ENCODE assay signal across 8 mouse cellular contexts in genomic region chr6:124661995-124662394, GRCm38 (mm10). TPM values are rescaled to one million over a fixed set of nuclear protein-coding genes. Genes with fewer than 3 reads are reported as not detected.
DNase-seq lines count a peak whose midpoint lies in the region; ATAC-seq and TF ChIP-seq lines count a peak whose summit lies in the region.

No protein-coding gene starts in this region.

- H3K4me1 ChIP-seq in kidney, embryonic 16.5 days (ENCODE audit: insufficient read depth, low read length) = peaks cover 9% of the 10 kb centered on the region; the same call in 1 of the 2 replicates
- H3K4me1 ChIP-seq in embryonic facial prominence, embryonic 10.5 days = peaks cover 12% of the 10 kb centered on the region
- H3K4me1 ChIP-seq in hindbrain, postnatal 0 days (ENCODE audit: insufficient read depth, low read length) = 0 out of 2 replicates have a peak, but pooled peaks cover 4% of the 10 kb centered on the region
- no peaks in the 10 kb centered on the region for H3K4me1 ChIP-seq in midbrain, postnatal 0 days (ENCODE audit: insufficient read depth, low read length)

- H3K27ac ChIP-seq in kidney, embryonic 16.5 days (ENCODE audit: low read length) = peak overlapping the region; percentile 82
- peak overlapping the region; percentile 88 for H3K27ac ChIP-seq in embryonic facial prominence, embryonic 10.5 days (replicated peaks)
- H3K27ac ChIP-seq in hindbrain, postnatal 0 days = peak overlapping the region; percentile 85
- H3K27ac ChIP-seq in midbrain, postnatal 0 days (ENCODE audit: low read depth, low read length) = peak overlapping the region; percentile 77

- no peak for ATAC-seq in kidney, embryonic 16.5 days (ENCODE audit: low FRiP score, low TSS enrichment)
- no peak for ATAC-seq in hindbrain, postnatal 0 days
- no peak for ATAC-seq in midbrain, postnatal 0 days (ENCODE audit: low FRiP score)

- no peak for TF ChIP-seq CTCF in hindbrain, postnatal 0 days (IDR thresholded peaks at IDR 0.05; ENCODE audit: low read depth)
- no peak for TF ChIP-seq CTCF in midbrain, postnatal 0 days (IDR thresholded peaks at IDR 0.05)

- peak overlapping the region; percentile 77 for H3K4me3 ChIP-seq in kidney, embryonic 16.5 days (ENCODE audit: low read length)
- peak overlapping the region; percentile 79 for H3K4me3 ChIP-seq in embryonic facial prominence, embryonic 10.5 days
- H3K4me3 ChIP-seq in hindbrain, postnatal 0 days (ENCODE audit: low read length) = peak overlapping the region; percentile 58
- peak overlapping the region; percentile 63 for H3K4me3 ChIP-seq in midbrain, postnatal 0 days (ENCODE audit: low read depth, low read length)

- DNase-seq in kidney, postnatal 4 days = no peak
- no peak for DNase-seq in embryonic facial prominence, embryonic 10.5 days (ENCODE audit: low spot score)
- no peak for DNase-seq in hindbrain, postnatal 0 days (ENCODE audit: low spot score)
- DNase-seq in midbrain, postnatal 0 days (ENCODE audit: low spot score) = no peak
- no peak for DNase-seq in T-cell, adult 2 months (ENCODE audit: low spot score)
- no peak for DNase-seq in urinary bladder, adult 18-20 months (ENCODE audit: low spot score in 2 of 2)
- DNase-seq in embryo, embryonic 10.5 days (ENCODE audit: low spot score) = no peak

- peak overlapping the region; percentile 63 for H3K9ac ChIP-seq in kidney, embryonic 16.5 days (replicated peaks; ENCODE audit: low read length)
- H3K9ac ChIP-seq in hindbrain, postnatal 0 days (replicated peaks; ENCODE audit: low read length) = peak overlapping the region; percentile 61
- peak overlapping the region; percentile 65 for H3K9ac ChIP-seq in midbrain, postnatal 0 days (replicated peaks; ENCODE audit: low read length, poor library complexity, severe bottlenecking)

- H3K36me3 ChIP-seq in kidney, embryonic 16.5 days (ENCODE audit: insufficient read depth, low read length) = no peaks in the 10 kb centered on the region
- H3K36me3 ChIP-seq in embryonic facial prominence, embryonic 10.5 days (replicated peaks) = no peaks in the 10 kb centered on the region
- no peaks in the 10 kb centered on the region for H3K36me3 ChIP-seq in hindbrain, postnatal 0 days (ENCODE audit: insufficient read depth, low read length)
- H3K36me3 ChIP-seq in midbrain, postnatal 0 days (ENCODE audit: insufficient read depth, low read length) = no peaks in the 10 kb centered on the region

- no peaks in the 10 kb centered on the region for H3K9me3 ChIP-seq in kidney, embryonic 16.5 days (ENCODE audit: low read length)
- no peaks in the 10 kb centered on the region for H3K9me3 ChIP-seq in embryonic facial prominence, embryonic 10.5 days
- H3K9me3 ChIP-seq in hindbrain, postnatal 0 days (ENCODE audit: low read length) = no peaks in the 10 kb centered on the region
- no peaks in the 10 kb centered on the region for H3K9me3 ChIP-seq in midbrain, postnatal 0 days (ENCODE audit: low read length)

- 27% methylated on average over 6 of the region's 6 CpGs for WGBS in kidney, embryonic 16.5 days
- WGBS in embryonic facial prominence, embryonic 10.5 days = 33% methylated on average over 6 of the region's 6 CpGs
- WGBS in hindbrain, postnatal 0 days = 23% methylated on average over 6 of the region's 6 CpGs
- 26% methylated on average over 6 of the region's 6 CpGs for WGBS in midbrain, postnatal 0 days

- no peaks in the 10 kb centered on the region for H3K27me3 ChIP-seq in kidney, embryonic 16.5 days (ENCODE audit: insufficient read depth, low read length)
- no peaks in the 10 kb centered on the region for H3K27me3 ChIP-seq in embryonic facial prominence, embryonic 10.5 days (replicated peaks; ENCODE audit: low read depth, poor library complexity, severe bottlenecking)
- H3K27me3 ChIP-seq in hindbrain, postnatal 0 days (ENCODE audit: insufficient read depth, low read length) = no peaks in the 10 kb centered on the region
- no peaks in the 10 kb centered on the region for H3K27me3 ChIP-seq in midbrain, postnatal 0 days (ENCODE audit: insufficient read depth, low read length)

- H3K4me2 ChIP-seq in kidney, embryonic 16.5 days (replicated peaks; ENCODE audit: low read depth, low read length) = peak overlapping the region; percentile 71
- peak overlapping the region; percentile 65 for H3K4me2 ChIP-seq in hindbrain, postnatal 0 days (ENCODE audit: low read depth, low read length)
- H3K4me2 ChIP-seq in midbrain, postnatal 0 days (ENCODE audit: low read depth, low read length, poor library complexity, severe bottlenecking) = peak overlapping the region; percentile 67

RNA-seq across cellular contexts. Expression of gene Lpcat3, which starts 0.8 kb away (rescaled TPM):
- 88.6 and 97.2 TPM in 2 replicates for polyA plus RNA-seq in kidney, embryonic 16.5 days (2015; fragmentation: Nextera tagmentation; extraction: Ambion mirVana)
- polyA plus RNA-seq in embryonic facial prominence, embryonic 10.5 days (2016; fragmentation: Nextera tagmentation; extraction: Ambion mirVana) = 41.4 and 46.6 TPM in 2 replicates
- total RNA-seq in hindbrain, postnatal 0 days (2014; rRNA removed) = 32.0 and 48.5 TPM in 2 replicates
- polyA plus RNA-seq in hindbrain, postnatal 0 days (2015; fragmentation: Nextera tagmentation; extraction: Ambion mirVana) = 49.5 and 53.3 TPM in 2 replicates
- total RNA-seq in midbrain, postnatal 0 days (2014; rRNA removed) = 31.4 and 35.0 TPM in 2 replicates
- polyA plus RNA-seq in midbrain, postnatal 0 days (2015; fragmentation: Nextera tagmentation; extraction: Ambion mirVana) = 40.0 and 43.2 TPM in 2 replicates

RNA-seq across cellular contexts. Expression of gene C1s2, which starts 26.1 kb away (rescaled TPM):
- 0.09 and 0.12 TPM in 2 replicates for polyA plus RNA-seq in kidney, embryonic 16.5 days (2015; fragmentation: Nextera tagmentation; extraction: Ambion mirVana)
- polyA plus RNA-seq in embryonic facial prominence, embryonic 10.5 days (2016; fragmentation: Nextera tagmentation; extraction: Ambion mirVana) = not detected in 2 replicates
- total RNA-seq in hindbrain, postnatal 0 days (2014; rRNA removed) = not detected in 2 replicates
- 0.13 and 0.18 TPM in 2 replicates for polyA plus RNA-seq in hindbrain, postnatal 0 days (2015; fragmentation: Nextera tagmentation; extraction: Ambion mirVana)
- 0.09 TPM in 1 of 2 replicates, not detected in the other for total RNA-seq in midbrain, postnatal 0 days (2014; rRNA removed)
- 0.13 and 0.21 TPM in 2 replicates for polyA plus RNA-seq in midbrain, postnatal 0 days (2015; fragmentation: Nextera tagmentation; extraction: Ambion mirVana)

RNA-seq across cellular contexts. Expression of gene Emg1, which starts 50.0 kb away (rescaled TPM):
- polyA plus RNA-seq in kidney, embryonic 16.5 days (2015; fragmentation: Nextera tagmentation; extraction: Ambion mirVana) = 202 and 219 TPM in 2 replicates
- polyA plus RNA-seq in embryonic facial prominence, embryonic 10.5 days (2016; fragmentation: Nextera tagmentation; extraction: Ambion mirVana) = 233 and 257 TPM in 2 replicates
- total RNA-seq in hindbrain, postnatal 0 days (2014; rRNA removed) = 75.8 and 102 TPM in 2 replicates
- 100 and 102 TPM in 2 replicates for polyA plus RNA-seq in hindbrain, postnatal 0 days (2015; fragmentation: Nextera tagmentation; extraction: Ambion mirVana)
- 75.6 and 99.9 TPM in 2 replicates for total RNA-seq in midbrain, postnatal 0 days (2014; rRNA removed)
- 87.2 and 89.8 TPM in 2 replicates for polyA plus RNA-seq in midbrain, postnatal 0 days (2015; fragmentation: Nextera tagmentation; extraction: Ambion mirVana)

RNA-seq across cellular contexts. Expression of gene Phb2, which starts 50.1 kb away (rescaled TPM):
- polyA plus RNA-seq in kidney, embryonic 16.5 days (2015; fragmentation: Nextera tagmentation; extraction: Ambion mirVana) = 403 and 405 TPM in 2 replicates
- 473 and 496 TPM in 2 replicates for polyA plus RNA-seq in embryonic facial prominence, embryonic 10.5 days (2016; fragmentation: Nextera tagmentation; extraction: Ambion mirVana)
- total RNA-seq in hindbrain, postnatal 0 days (2014; rRNA removed) = 218 and 223 TPM in 2 replicates
- polyA plus RNA-seq in hindbrain, postnatal 0 days (2015; fragmentation: Nextera tagmentation; extraction: Ambion mirVana) = 267 and 270 TPM in 2 replicates
- total RNA-seq in midbrain, postnatal 0 days (2014; rRNA removed) = 197 and 230 TPM in 2 replicates
- 265 and 269 TPM in 2 replicates for polyA plus RNA-seq in midbrain, postnatal 0 days (2015; fragmentation: Nextera tagmentation; extraction: Ambion mirVana)
